Mouse (Mus musculus) embryonic fibroblast, embryonic 13.5 days (primary cell): ENCODE results near the gene Tars.

Source experiments
- CTCF ChIP-seq: IDR thresholded peaks from 2 replicates; pipeline ENCODE4 v1.5.1; 2011; ENCODE audit warnings: mild to moderate bottlenecking, control low read depth, low read length, moderate library complexity, borderline replicate concordance; ENCODE audit not compliant: insufficient read depth
- POLR2A ChIP-seq: IDR thresholded peaks from 2 replicates; pipeline ENCODE4 v1.6.1; 2011; ENCODE audit warnings: low read depth, mild to moderate bottlenecking, control low read depth, low read length, moderate library complexity

GRCm38 (mm10) chr15:11383796-11384195, 15.7 kb downstream of the Tars start:
- TF ChIP-seq POLR2A (no peak), CTCF (no peak)
